Mouse (Mus musculus): Measurements from ENCODE around the gene Zfand3.

DNA sequence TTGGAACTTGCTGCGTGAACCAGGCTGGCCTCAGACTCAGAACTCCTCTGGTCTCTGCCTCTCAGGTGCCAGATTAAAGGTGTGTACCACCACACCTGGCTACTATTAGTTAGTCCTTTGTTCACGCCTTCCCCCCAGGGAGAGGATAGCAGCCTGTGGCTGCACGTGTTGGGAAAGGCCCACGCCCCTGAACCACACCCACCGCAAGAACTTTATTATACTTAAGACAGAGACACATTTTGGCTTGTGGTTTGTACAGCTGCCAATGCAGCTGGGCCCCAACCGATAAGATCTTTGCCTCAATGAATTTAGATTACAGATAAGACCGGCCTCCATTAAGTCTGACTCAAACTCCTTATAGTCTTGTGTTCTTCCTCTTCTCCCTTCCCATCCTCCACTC lies 24.7 kb upstream of the Zfand3 start:
- no peak for TF ChIP-seq CTCF (IDR thresholded peaks at IDR 0.05; ENCODE audit: borderline replicate concordance, insufficient read depth, low read length)
- no peak for TF ChIP-seq POLR2A (IDR thresholded peaks at IDR 0.05; ENCODE audit: low read depth, low read length)
